Mouse (Mus musculus) cerebellum, adult 2 months (tissue): ENCODE data around the gene Sh2b2. TPM values are rescaled to one million over a fixed set of nuclear protein-coding genes. Genes with fewer than 3 reads are reported as not detected.
A peak's percentile ranks its signal among the peaks of the same experiment; 100 is the strongest.

ENCODE experiments used
- DNase-seq, 2 experiments: peaks; one replicate each; pipeline ENCODE4 v3.0.0; 2021
- H3K27ac ChIP-seq: fragments of 200-500 bp; 2 replicates; pipeline ENCODE4 v1.5.1; 2012; ENCODE audit warnings: low read length, control low read depth, inconsistent platforms; ENCODE audit not compliant: insufficient read depth
- H3K27me3 ChIP-seq: fragments of 200-500 bp; 2 replicates; pipeline ENCODE4 v1.6.1; 2012; ENCODE audit warnings: inconsistent platforms, mild to moderate bottlenecking, low read length, moderate library complexity; ENCODE audit not compliant: control insufficient read depth, insufficient read depth
- H3K4me1 ChIP-seq: fragments of 200-500 bp; 2 replicates; pipeline ENCODE4 v1.6.1; 2011; ENCODE audit warnings: low read length; ENCODE audit not compliant: control insufficient read depth, insufficient read depth
- H3K4me3 ChIP-seq: fragments of 200-500 bp; replicated peaks from 2 replicates; pipeline ENCODE3; 2011; ENCODE audit warnings: mild to moderate bottlenecking, low read depth, low read length, control low read depth; ENCODE audit not compliant: insufficient read depth
- CTCF ChIP-seq: fragments of 200-500 bp; IDR thresholded peaks from 2 replicates; pipeline ENCODE4 v1.5.1; 2011; ENCODE audit warnings: low read depth, mild to moderate bottlenecking, control low read depth, low read length, moderate library complexity, borderline replicate concordance; ENCODE audit not compliant: insufficient read depth
- POLR2A ChIP-seq: fragments of 200-500 bp; IDR thresholded peaks from 2 replicates; pipeline ENCODE4 v1.6.1; 2011; ENCODE audit warnings: low read length, control low read depth, borderline replicate concordance; ENCODE audit not compliant: insufficient read depth
- WGBS: fragments of 180-500 bp; shearing (Covaris S2); methylation state at CpG from one replicate; pipeline ENCODE4 v1.1.7; 2018; 5-methylcytosine and 5-hydroxymethylcytosine counted together
- polyA plus RNA-seq: library from polyadenylated mRNA; depleted of rRNA; stranded (reverse); fragments of >200 nt; gene quantifications from 2 replicates; pipeline ENCODE4 v1.2.3, GENCODE M21; 2012; rRNA removed

Sh2b2 gene
- polyA plus RNA-seq, 1 experiment, result 8.3 TPM

DNA sequence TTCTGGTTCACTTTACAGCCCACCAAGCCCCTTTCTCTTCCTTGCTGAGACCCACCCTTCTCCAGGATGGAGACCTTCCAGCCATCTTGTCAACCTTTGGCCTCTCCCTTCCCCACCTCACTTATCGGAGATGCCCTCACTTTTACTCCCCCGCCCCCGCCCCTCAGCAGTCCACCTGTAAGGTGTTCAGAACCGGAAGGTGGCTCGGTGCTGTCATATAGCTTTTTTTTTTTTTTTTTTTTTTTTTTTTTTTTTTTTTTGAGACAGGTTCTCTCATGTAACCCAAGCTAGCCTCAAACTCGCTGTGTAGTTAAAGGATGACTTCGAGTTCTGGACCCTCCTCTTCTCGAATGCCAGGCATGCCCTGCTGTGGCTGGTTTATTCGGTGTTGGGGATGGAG is 73.4 kb downstream of the Sh2b2 start:
- no peak for DNase-seq
- WGBS, result 85% methylated on average over 9 of the region's 9 CpGs
- Histone ChIP-seq H3K4me1 (peaks cover 10% of the 10 kb centered on the region), H3K27ac (no peak overlapping the region), H3K4me3 (no peak overlapping the region), H3K27me3 (no peaks in the 10 kb centered on the region)
- TF ChIP-seq POLR2A, result no peak
- no peak for TF ChIP-seq CTCF

DNA sequence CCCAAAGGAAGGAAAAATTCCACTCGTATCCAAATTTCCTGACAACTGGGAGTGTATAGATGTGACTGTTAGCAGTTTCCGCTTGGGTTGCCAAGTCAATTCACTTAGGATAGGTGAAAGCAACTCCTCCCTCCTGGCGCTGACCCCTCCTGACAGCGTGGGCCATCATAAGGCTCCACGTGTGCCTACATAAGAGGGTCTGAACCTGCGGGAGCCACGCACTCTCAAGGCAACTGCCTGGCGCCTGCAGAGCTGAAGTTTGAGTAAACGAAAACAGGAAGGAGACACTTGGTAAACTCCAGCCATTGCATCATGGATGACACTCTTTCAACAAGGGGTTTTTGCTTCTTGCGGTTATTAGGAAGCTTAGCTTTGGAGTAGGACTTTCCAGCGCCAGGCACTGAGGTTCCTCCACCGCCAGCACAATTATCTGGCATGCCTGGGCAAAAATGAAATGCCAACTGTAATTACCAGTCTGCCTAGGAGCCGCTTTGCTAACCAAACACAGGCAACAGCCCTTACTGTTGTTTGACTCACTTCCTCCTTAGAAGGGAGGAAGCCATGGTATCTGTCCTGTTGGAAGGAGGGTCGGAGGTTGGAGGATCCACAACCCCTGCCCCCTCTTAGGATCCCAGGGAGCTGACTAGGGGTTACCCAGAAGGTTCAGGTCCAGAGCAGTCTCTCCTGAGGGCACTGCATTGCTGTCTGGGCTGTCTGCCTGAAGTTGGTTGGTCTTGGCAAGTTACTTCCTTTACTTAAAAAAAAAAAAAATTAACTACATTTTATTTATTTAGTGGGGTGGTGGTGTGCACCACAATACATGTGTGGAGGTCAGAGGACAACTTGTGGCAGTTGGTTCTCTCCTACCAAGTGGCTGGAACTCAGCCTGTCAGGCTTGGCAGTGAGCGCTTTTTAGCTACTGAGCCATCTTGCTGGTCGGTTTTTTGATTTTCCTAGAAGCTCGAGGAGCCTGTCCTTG is 74.7 kb downstream of the Sh2b2 start:
- WGBS, result 23% methylated on average over 17 of the region's 17 CpGs
- DNase-seq, result no peak
- TF ChIP-seq CTCF (no peak), POLR2A (no peak)
- Histone ChIP-seq H3K27me3 (no peaks in the 10 kb centered on the region), H3K27ac (no peak overlapping the region), H3K4me3 (peak overlapping the region; percentile 98), H3K4me1 (peaks cover 10% of the 10 kb centered on the region)

DNA sequence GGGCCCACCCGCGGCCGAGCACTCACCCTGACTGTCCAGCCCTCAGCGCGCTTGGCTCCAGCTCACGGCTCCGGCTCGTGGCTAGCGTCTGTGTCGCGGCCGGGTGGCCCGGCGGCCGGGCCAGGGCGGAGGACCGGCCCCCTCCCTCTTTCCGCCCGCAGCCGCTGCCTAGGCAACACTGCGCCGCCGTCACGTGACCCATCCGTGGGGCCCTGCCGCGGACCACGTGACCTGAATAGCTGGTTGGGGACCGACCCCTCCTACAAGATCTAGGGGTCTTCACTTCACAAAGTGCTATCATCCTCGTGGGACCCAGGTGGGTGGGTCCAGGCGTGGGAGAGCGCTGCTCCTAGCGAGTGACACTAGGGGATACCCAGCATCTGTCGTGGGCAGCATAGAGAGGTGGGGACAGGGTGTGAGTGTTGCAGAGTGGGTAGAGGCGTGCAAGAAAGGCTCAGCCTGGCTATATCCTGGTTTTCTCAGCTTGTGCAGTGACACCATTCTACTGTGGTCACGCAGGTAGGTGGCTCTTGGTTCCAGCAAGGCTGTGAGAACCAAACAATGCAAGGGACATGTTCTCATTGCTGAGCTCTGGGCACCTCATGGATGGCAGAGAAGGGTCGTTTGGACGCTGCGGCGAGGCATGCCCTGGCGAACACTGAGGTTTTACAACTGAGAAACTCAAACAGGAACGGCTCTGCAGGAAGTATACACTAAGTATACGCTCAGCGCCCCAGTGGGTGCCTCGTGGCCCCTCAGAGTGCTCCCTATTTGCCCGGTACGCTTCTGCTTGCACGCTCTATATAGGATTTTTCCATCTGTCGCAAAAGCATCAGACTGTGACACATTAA is 75.6 kb downstream of the Sh2b2 start, which contains the start of gene Orai2:
Gene Orai2, minus strand, starts transcription at position 202 of the 851 bp plus-strand sequence.
- 1% methylated on average over 49 of the region's 49 CpGs for WGBS
- Histone ChIP-seq H3K4me3 (peak within 1 kb of the TSS; percentile 98), H3K27me3 (no peaks in the 10 kb centered on the region), H3K4me1 (peaks cover 17% of the 10 kb centered on the region), H3K27ac (peak within 1 kb of the TSS; percentile 64)
- TF ChIP-seq POLR2A (peak; percentile 45; the same call in 1 of the 2 replicates), CTCF (no peak)
- DNase-seq, result peak; percentile 86 to 87

DNA sequence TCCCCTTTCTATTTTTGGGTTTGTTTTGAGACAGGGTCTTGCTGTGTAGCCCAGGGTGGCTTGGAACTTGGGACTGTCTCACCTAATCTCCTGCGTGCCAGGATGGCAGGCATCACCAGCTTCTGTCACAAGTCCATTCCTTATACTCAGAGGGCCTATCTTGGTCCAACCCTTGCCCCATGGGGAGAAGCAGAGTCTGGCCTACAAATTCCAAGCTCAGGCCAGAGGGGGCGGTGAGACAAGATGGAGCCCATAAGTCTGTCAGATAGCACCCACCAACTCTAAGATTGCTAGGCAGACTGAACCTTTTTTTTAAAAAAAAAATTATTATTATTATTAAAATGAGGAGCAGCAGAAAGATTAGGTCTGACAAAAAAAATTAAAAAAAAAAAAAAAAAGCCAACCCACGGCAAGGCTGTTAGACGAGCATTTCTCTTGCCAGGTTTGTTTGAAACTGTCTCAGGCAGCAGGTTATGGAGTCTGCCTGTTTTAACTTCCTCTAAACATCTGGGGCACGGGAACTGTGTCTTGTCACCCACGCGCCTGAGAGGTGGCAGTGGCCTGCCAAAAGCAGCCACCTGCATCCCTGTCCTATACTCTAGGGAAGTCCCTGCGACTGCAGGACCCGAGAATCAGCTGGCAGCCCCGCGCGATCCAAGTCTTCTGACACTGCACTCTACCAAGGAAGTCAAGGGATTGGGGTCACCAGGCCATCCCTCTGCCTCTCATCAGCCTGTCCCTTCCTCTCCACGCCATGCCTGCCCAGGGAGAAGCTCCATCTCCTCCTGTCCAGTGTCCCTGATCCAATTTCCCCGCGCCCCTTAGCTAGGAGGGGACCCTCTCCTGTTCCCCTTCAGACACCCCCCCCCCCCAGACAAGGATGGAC is 76.5 kb downstream of the Sh2b2 start:
- no peaks in the 10 kb centered on the region for H3K27me3 ChIP-seq
- DNase-seq, result peak; percentile 58 to 69
- TF ChIP-seq CTCF (no peak), POLR2A (no peak)
- H3K27ac ChIP-seq, result peak overlapping the region; percentile 64; the same call in 1 of the 2 replicates
- peak overlapping the region; percentile 98 for H3K4me3 ChIP-seq
- 4% methylated on average over 15 of the region's 15 CpGs for WGBS
- peaks cover 24% of the 10 kb centered on the region for H3K4me1 ChIP-seq

Other genes starting within 250 kb of the Sh2b2 start
- gene Upk3b, start 208.1 kb downstream of the Sh2b2 start, polyA plus RNA-seq, result not detected in 2 replicates
- 1.0 and 1.1 TPM in 2 replicates for gene Upk3bl, start 192.1 kb downstream of the Sh2b2 start, polyA plus RNA-seq
- 32.7 and 32.9 TPM in 2 replicates for gene Rasa4, start 162.6 kb downstream of the Sh2b2 start, polyA plus RNA-seq
- gene Polr2j, start 129.9 kb downstream of the Sh2b2 start, polyA plus RNA-seq, result 121 and 123 TPM in 2 replicates
- 21.5 and 23.7 TPM in 2 replicates for gene Lrwd1, start 110.5 kb downstream of the Sh2b2 start, polyA plus RNA-seq
- 15.7 and 17.2 TPM in 2 replicates for gene Alkbh4, start 110.4 kb downstream of the Sh2b2 start, polyA plus RNA-seq
- 64.9 and 66.9 TPM in 2 replicates for gene Orai2, start 75.8 kb downstream of the Sh2b2 start, polyA plus RNA-seq
- 36.2 and 38.0 TPM in 2 replicates for gene Prkrip1, start 47.6 kb downstream of the Sh2b2 start, polyA plus RNA-seq